Mouse (Mus musculus) MEL-GATA-1-ER (cell line): ENCODE data around the gene Pde8b.
"Not testable (repeated sequence)": the region's sequence is repeated elsewhere in the genome, so short reads cannot be mapped to it uniquely, and the experiment has no call there.

ENCODE experiments used
- DNase-seq: peaks from one replicate; pipeline ENCODE4 v3.0.0-alpha.2; 2012; ENCODE audit warnings: low read depth; ENCODE audit errors: extremely low read depth

Pde8b gene

GRCm38 (mm10) chr13:95221882-95222568, 28.1 kb downstream of the Pde8b start:
- DNase-seq: no peak

GRCm38 (mm10) chr13:95215661-95216170, 34.4 kb downstream of the Pde8b start:
- not testable (repeated sequence) for DNase-seq

DNA sequence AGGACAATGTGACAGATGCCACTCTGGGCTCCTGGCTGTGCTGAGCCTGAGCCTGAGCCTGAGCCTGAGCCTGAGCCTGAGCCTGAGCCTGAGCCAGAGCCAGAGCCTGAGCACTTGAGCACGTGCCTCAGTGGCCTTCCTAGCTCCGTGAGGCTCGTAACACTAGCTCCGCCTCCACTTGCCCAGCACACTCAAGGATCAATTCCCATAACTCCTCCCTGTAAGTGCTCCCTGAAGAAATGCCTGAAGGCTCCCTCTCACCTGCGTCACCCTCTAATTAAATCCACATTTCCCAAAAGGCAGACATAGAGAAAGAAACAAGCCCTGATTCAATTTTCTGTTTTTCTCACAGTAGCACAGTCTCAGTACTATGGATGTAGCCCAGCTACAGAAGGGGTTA, 37.8 kb downstream of the Pde8b start:
- DNase-seq: no peak

- not testable (repeated sequence) for DNase-seq
Observed at GRCm38 (mm10) chr13:95207301-95207700, 42.8 kb downstream of the Pde8b start.

GRCm38 (mm10) chr13:95202151-95202758, 47.9 kb downstream of the Pde8b start:
- DNase-seq: no peak

- DNase-seq: no peak
Observed at GRCm38 (mm10) chr13:95200817-95201216, 49.3 kb downstream of the Pde8b start.

DNA sequence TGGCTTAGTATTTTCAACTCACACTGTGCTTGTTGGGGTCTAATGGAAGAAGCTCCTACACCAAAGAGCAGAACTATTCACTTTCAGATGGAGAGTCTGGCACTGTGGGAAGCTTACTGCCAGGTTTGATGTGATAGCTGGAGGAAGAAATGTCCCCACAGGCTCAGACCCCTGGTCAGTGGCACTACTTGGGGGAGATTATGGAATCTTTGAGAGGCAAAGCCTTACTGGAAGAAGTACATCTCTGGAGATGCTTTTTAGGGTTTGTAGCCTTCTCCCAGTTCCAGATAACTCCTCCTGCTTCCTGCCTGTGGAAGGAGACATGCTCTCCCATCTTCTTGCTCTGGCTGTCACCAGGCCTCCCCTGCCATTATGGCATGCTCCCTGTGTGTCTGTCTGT, 50.1 kb downstream of the Pde8b start:
- DNase-seq: no peak

DNA sequence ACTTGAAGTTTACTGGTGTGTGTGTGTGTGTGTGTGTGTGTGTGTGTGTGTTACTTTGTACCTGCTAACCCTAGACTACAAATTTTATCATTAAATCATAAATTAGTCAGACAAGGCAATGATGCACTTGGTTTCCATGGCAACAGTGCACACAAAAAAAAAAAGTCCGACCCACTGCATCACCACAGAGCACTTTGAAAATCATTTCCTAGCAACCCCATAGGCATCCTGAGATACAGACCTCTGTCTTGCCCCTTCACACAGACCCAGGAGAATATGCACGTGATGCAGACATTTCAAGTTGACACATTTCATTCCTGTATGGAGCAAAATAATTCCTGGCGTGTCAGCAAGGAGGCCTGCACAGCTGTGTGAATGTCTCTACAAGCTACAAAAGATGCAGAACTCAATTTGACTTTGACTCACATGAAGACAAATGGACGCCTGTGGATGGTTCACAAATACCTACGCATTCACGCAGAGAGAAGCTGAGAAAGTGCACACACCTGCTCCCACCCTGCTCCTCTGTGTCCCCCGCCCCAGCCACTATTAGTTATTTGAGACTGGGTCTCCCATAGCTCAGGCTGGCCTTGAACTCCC, 53.9 kb downstream of the Pde8b start:
- no peak for DNase-seq

- no peak for DNase-seq
Observed at GRCm38 (mm10) chr13:95191951-95192350, 58.2 kb downstream of the Pde8b start.

- no peak for DNase-seq
Observed at GRCm38 (mm10) chr13:95189111-95189510, 61.0 kb downstream of the Pde8b start.

GRCm38 (mm10) chr13:95187153-95187665, 62.9 kb downstream of the Pde8b start:
- no peak for DNase-seq

- DNase-seq: no peak
Observed at GRCm38 (mm10) chr13:95186741-95187035, 63.4 kb downstream of the Pde8b start.

DNA sequence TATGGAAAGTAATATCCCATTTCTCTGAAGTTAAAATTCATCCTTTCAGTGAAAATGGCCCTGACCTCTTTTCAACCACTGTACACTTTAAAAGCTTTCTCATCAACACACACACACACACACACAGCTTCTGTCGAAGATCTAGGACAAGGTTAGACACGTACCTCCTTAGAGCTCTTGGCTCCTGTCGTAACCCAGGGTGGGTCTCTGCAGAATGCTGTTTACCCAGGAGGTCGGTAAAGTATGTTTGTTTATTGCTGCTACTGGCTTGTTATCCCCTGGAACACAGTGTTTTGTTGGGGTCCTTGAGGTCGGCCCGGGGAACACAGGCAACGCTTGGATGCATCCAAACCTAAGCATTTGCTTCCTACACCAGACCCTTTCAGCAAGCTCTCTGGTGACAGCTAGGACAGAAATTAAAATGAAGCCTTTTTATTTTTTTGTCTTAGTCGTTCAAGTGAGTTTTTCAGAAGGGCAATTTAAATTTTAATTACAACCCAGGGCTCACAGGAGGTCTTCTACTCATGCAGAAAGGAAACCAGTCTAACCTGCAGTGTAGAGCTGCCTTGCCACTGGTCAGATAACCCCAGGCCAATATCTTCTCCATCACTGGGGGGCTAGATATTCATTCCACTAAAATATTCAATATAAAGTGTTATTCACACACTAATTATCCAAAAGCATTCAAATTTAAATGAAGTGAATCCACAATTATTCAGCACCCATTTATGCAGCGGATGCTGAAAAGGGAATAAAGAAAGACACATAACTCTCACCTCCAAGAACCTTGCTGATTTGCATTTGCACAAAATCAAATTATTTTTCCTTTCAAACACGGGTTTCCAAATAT, 64.0 kb downstream of the Pde8b start:
- DNase-seq: no peak

DNA sequence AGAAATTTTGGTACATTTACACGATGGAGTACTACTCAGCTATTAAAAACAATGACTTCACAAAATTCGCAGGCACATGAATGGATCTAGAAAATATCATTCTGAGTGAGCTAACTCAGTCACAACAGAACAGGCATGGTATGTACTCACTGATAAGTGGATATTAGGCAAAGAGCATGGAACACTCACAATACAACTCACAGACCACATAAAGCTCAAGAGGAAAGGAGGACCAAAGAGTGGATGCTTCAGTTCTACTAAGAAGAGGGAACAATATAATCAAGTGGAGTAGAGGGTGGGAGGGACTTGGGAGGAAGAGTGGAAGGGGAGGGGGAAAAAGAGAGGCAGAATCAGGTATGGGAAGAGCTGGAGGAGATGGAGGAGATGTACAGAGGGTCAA, 66.5 kb downstream of the Pde8b start:
- DNase-seq: no peak

GRCm38 (mm10) chr13:95180208-95180607, 69.9 kb downstream of the Pde8b start:
- DNase-seq: no peak

- no peak for DNase-seq
Observed at GRCm38 (mm10) chr13:95177326-95177725, 72.8 kb downstream of the Pde8b start.

DNA sequence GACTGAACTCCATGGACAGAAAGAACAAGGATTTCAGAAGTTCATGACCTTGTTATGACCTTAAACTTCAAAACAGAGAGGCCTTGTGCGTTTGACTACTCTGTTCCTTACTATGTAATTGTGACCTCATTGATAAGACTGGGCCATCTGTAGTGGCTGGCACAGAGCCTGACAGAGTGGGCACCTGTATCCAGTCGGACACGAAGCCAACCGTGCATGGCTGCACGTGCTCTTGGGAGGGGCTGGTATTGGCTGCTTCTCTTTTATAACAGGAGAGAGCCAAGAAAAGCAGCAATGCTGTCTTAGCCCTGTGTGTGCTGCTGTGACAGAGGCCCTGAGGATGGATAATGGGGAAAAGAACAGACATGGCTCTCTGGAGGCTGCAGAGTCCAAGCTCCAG, 73.7 kb downstream of the Pde8b start:
- DNase-seq: no peak

- no peak for DNase-seq
Observed at GRCm38 (mm10) chr13:95174253-95174652, 75.9 kb downstream of the Pde8b start.

GRCm38 (mm10) chr13:95172346-95172745, 77.8 kb downstream of the Pde8b start:
- no peak for DNase-seq

- DNase-seq: no peak
Observed at GRCm38 (mm10) chr13:95160211-95160610, 89.9 kb downstream of the Pde8b start.

- DNase-seq: no peak
Observed at GRCm38 (mm10) chr13:95158986-95159385, 91.2 kb downstream of the Pde8b start.

- DNase-seq: no peak
Observed at GRCm38 (mm10) chr13:95144746-95145145, 105.4 kb downstream of the Pde8b start.
